Mouse (Mus musculus) testis, adult 2 months (tissue): ENCODE results near the gene Prkg2.

Experiments
- CTCF ChIP-seq: fragments of 200-500 bp; IDR thresholded peaks from 2 replicates; pipeline ENCODE4 v1.5.1; 2012; ENCODE audit warnings: low read depth, mild to moderate bottlenecking, inconsistent platforms, low read length, moderate library complexity; ENCODE audit not compliant: control insufficient read depth, insufficient read depth, insufficient replicate concordance
- POLR2A ChIP-seq: fragments of 200-500 bp; IDR thresholded peaks from 2 replicates; pipeline ENCODE4 v1.6.1; 2012; ENCODE audit warnings: low read depth, mild to moderate bottlenecking, inconsistent platforms, low read length, moderate library complexity; ENCODE audit not compliant: control insufficient read depth

GRCm38 (mm10) chr5:98978316-98978715, 58.8 kb downstream of the Prkg2 start:
- TF ChIP-seq CTCF (no peak), POLR2A (no peak)
